Mouse (Mus musculus) embryo, embryonic 9.5 days (tissue): Measurements from ENCODE around the gene Slc25a23.
A peak's percentile ranks its signal among the peaks of the same experiment; 100 is the strongest.

Experiments
- DNase-seq: peaks from one replicate; pipeline ENCODE4 v3.0.0-alpha.2; 2017; ENCODE audit errors: extremely low spot score

Gene Slc25a23

DNA sequence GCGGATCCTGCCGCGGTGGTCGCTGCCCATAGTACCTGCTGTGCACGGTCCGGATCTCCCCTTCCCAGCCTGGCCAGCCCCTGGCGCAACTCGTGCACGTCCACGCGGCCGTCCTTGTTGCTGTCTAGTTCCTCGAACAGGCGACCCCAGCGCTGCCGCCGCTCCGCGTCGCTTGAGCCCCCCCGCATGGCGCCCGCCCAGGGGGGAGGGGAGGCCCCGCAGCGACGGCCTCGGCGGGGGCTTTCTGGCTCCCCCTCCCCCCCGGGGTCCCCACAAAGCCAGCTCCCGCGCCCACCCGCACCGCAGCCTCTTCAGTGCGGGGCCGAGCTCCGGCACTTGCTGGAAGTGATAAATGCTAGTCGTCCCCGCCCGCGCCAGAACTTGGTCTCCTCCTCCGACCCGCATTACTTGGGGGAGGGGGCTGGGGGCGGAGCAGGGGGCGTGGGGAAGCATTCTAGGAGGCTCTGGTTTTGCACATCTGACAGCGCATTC, at the start of gene Slc25a23:
Slc25a23 (minus strand) TSS at position 378 of the 492 bp plus-strand sequence.
- peak; percentile 88 for DNase-seq

DNA sequence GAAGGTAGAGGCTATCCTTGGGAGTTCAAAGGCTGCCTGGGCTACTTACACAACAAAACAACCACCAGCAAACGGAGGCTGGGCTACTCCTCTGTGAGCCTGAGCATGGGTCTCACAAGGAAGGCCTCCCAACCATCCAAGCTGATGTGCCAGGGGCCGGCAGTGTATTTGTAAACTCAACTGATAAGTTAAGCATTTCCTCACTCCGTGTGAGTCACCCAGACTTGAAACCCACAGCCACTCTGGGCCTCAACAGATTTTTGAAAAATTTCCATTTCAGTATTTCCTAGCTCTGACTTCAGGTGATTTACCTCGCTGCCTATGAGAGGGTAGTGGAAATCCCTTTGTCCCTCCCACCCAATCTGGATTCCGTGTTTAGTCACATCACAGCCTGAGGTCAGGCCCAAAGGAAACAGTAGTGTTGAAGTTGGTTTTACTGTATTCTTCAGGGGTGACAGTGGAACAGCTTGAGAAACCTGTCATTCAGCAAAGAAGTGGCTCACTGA, 49.1 kb upstream of the Slc25a23 start:
- DNase-seq, result no peak

DNA sequence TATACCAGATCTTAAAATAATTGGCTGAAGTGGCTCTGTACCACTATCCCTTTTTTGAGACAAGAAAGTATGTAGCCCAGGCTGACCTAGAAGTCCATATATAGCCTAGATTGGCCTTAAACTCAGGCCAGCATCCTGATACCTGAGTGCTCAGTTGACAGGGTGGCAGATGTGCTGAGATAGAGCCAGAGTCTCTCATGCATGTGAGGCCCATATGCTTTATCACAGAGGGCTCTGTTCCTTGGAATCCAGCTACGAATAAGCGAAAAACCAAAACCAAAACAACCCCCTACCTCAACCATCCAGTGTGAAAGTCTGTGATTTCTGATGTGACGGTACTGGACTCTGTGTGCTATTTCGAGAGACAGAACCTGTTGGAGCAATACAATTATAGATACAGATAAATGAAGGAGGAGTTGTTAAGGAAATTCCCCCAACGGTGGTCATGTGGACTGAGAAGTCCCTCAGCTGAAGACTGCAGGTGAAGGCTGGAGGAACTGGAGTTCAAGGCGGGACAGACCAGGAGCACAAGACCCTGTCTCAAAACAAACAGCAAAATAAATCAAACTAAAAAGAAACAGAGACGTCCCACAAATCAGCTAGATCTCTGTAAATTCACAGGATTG, 48.5 kb upstream of the Slc25a23 start:
- DNase-seq, result no peak

DNA sequence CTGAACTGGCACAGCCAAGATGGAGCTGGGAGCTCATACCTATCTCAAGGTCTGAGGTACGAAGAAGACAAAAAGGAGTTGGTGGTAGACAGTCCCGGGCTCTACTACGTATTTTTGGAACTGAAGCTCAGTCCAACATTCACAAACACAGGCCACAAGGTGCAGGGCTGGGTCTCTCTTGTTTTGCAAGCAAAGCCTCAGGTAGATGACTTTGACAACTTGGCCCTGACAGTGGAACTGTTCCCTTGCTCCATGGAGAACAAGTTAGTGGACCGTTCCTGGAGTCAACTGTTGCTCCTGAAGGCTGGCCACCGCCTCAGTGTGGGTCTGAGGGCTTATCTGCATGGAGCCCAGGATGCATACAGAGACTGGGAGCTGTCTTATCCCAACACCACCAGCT, 47.4 kb upstream of the Slc25a23 start:
- DNase-seq, result no peak

DNA sequence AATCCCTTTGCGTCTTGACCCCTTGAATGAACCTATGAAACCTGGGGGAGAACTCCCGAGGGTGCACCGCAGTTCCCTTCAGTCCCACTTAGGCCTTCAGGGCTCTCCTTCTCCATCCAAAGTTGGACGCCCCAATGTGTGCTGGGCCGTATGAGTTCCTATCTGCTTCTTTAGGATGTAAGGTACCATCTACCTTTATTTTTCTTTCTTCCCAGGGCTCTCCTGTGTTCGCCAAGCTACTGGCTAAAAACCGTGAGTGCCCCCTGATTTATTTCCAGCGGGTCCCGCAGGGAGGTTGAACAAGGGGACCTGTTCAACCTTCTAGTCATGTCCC, 46.3 kb upstream of the Slc25a23 start:
- DNase-seq, result no peak

DNA sequence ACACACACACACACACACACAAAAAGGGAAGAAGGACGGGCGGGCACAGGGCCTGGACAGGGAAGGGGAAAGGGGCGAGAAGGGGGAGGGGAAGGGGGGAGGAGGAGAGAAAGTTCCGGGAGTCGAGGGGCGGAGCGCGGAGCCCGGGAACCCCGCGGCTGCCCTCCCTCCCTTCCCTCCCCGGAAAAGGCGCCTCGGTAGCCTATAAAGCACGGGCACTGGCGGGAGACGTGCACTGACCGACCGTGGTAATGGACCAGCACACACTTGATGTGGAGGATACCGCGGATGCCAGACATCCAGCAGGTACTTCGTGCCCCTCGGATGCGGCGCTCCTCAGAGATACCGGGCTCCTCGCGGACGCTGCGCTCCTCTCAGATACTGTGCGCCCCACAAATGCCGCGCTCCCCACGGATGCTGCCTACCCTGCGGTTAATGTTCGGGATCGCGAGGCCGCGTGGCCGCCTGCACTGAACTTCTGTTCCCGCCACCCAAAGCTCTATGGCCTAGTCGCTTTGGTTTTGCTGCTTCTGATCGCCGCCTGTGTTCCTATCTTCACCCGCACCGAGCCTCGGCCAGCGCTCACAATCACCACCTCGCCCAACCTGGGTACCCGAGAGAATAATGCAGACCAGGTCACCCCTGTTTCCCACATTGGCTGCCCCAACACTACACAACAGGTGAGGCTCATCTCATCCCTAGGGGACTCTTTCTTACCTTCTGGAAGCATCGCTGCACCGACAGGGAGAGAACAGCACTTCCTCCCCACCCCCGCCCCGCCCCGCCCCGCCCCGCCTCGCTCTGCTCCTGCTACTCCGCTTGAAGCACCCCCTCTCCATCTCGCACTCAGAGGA, 45.7 kb upstream of the Slc25a23 start, which contains the start of gene Tnfsf9:
Tnfsf9 (plus strand) TSS at position 145 of the 854 bp plus-strand sequence.
- DNase-seq, result peak; percentile 83

DNA sequence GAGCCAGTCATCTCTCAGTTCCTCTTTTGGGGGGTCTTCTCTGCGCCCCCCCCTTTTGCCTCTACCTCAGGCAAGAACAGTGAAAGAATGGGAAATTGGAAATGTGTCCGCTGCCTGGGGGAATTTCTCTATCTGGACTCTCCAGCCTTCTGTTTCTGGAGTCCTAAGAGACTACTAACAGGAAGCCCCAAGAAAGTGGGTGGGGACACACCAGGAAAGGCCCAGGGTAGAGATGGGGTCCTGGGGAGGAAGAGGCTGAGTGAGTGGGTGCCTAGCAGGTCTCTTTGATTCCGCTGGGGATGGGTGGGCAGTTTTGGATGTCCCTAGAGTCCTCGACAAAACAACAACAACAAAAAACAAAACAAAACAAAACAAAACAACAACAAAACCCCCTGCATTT, 44.8 kb upstream of the Slc25a23 start:
- no peak for DNase-seq

DNA sequence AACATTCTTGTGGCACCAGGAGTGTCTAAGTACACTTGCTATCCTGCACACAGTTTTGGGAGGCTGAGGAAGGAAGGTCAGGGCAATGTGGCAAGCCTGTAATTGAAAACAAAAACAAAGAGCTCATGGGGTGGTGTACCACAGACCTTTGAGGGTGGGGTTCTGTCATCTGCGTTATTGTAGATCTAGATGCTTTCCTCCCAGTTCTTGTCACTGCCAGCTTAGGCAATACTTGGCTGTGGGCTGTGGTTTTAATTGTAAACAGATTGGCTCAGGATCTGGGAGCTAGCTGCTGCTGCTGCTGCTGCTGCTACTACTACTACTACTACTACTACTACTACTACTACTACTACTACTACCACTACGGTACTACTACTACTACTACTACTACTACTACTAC, 42.6 kb upstream of the Slc25a23 start:
- DNase-seq, result no peak

DNA sequence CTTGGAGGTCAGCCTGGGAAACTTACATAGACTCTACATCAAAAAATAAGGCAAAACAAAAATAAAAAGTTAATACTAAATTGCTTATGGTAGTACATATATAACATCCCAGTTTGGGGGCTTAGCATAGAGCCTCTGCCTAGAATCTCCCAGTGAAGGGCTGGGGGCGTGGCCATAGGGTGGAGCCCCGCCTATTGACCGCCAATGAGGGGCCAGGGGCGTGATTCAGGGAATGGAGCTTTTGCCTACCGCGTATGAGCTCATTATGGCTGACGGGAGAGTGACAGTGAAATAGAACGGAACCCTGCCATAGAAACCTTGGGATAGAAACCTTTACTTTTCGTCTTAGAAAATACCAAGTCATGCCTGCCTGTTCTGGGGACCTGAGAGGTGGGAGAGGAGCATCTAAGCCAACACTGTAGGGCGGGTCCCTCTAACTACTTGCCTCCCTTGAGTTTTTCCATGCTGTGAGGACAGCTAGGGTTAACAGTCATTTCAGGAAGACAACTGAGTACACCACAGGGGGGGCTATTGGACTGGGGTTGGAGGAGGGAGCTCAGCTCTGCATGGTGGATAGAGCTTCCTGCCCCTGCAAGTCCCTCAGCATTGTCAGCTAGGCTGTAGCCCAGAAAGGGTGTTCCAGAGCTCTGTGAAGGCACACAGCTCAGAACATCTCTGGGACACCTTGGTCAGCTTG, 40.1 kb upstream of the Slc25a23 start:
- peak; percentile 36 for DNase-seq

DNA sequence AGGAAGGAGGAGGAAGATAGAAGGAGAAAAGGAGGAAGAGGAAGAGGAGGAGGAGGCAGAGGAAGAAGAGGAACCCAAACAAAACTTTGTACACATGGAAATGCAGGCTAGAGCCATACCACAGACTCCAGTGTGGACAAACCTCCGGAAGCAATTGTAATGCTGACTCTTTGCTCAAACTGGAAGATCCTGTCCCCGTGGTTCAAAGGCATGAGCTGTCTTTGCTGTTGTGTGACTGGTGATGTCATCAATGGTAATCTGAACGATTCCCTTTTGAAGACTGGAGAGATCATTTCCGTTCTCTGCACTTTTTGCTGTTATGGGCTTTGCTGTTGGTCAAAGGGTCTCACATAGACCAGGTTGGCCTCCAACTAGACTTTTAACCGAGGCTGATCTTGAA, 38.7 kb upstream of the Slc25a23 start:
- no peak for DNase-seq

DNA sequence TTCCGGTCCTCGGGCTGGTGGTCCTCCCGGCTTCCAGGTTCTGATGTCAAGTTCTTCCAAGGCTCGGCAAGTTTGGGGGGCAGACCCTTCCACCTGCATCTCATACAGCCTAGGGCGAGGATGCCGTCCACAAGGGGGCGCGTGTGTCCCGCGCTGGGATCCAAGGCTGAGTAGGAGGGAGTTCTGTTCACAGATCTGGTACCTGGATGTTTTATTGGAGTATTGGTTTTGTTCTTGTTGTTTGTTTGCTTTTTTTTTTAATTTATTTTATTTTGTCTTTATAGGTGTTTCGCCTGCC, 36.9 kb upstream of the Slc25a23 start:
- DNase-seq, result peak; percentile 84

DNA sequence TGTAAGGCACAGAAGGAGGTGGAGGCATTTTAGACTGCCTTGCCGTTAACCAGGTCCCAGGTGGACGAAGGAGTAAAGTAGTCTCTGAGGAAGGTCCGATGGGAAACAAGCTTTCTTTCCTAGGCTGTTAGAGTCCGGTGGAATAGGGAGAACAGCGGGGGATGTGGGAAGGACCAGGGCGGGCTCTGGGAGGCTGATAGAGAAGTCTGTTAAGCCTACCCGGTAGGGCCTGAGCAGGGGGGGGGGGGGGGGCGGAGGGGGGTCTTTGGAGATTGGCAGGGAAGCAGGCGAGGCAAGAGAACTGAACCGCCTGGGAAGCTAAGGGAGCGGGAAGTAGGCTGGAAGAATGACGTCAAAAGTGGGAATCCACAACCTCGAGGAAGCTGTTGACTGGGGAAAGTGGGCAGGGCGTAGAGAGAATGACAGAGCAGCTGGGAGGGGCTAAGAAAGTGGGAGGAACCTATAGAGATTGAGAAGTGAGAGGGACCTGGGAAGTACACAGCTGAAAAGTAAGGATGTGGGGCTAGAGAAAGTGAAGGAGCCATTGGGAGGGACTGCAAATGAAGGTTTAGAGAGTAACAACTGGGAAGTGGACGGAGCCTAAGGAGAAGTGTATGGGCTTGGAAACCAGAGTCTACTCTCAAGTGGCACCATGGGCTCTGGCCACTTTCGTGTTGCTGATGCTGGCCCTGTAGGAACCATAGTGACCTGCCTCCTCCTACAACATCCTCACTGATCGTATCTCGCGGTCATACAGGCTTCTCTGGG, 36.4 kb upstream of the Slc25a23 start:
- peak; percentile 69 for DNase-seq

DNA sequence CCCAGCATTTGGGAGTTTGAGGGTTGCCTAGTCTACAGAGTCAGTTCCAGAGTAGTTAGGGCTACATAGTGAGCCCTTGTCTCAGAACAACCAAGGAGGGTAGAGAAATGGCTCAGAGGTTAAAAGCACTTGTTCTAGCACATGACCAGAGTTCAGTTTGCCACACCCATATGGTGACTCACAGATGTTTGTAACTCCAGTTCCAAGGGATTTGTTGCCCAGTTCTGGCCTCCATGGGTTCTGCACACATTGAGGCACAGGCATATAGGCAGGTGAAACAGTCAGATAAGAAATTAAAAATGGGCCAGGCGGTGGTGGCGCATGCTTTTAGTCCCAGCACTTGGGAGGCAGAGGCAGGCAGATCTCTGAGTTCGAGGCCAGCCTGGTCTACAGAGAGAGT, 34.6 kb upstream of the Slc25a23 start:
- DNase-seq, result no peak

DNA sequence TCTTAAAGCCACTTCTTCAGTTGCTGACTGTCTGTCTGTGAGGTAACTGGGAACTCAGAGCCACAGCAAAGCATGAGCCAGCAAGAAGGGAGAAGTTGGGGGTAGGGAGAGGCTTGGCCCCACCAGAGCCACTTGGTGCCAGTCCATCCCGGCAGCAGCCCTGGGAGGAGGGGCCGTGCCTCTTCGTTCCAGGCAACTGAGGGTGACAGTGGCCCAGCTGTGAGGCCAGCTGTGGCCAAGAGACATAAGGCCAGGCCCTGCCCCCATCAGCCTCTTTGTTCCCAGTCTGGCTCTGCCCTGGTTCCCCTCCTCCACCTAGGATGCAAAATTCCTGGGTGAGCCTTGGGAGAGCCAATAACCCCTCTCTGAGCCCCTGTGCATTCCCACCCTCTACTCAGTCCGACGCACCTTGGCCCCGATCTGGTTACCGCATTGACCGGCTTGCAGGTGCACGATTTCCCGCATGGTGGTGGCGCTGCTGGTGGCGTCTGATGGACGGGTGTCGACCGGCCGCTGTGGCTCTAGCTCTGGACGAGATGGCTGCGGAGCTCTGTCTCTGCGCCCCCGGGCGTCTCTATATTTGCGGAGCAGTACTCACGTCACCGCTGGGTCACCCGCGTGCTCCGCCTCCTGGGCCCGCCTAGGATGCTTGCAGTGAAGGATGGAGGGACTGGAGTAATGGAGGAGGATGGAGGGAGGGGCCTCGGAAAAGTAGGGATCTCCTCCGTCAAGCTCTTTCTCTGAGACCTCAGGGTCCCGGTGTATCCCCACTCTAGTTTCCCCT, 27.6 kb upstream of the Slc25a23 start, which contains the start of gene Tubb4a:
Tubb4a (minus strand) TSS at position 734 of the 784 bp plus-strand sequence.
- DNase-seq, result peak; percentile 37

DNA sequence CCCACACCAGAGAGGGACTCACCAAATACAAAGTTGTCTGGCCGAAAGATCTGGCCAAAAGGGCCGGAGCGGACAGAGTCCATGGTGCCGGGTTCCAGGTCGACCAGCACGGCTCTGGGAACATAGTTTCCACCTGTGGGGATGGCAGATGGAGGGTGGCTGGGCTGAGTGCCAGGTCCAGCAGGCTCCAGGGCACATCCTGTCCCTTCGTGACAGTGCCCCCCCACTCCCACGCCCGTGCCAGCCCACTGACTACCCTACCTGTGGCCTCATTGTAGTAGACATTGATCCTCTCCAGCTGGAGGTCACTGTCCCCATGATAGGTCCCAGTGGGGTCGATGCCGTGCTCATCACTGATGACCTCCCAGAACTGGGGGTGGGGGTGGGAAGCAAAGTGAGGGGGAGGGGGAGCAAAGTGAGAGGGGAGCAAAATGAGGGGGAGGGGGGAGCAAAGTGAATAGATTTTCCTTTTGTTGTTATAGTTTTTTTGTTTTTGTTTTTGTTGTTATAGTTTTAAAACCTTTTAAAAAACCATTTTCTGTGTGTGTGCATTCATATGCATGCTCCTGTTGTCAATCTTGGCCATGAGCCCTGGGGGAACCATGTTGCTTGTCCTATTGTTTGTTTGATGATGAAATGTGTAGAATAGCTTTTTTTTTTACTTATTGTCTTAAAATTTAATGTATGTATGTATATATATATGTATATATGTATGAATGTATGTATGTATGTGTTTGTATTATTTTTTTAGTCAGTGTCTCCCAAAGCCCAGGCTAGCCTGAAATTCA, 26.5 kb upstream of the Slc25a23 start:
- DNase-seq, result no peak

DNA sequence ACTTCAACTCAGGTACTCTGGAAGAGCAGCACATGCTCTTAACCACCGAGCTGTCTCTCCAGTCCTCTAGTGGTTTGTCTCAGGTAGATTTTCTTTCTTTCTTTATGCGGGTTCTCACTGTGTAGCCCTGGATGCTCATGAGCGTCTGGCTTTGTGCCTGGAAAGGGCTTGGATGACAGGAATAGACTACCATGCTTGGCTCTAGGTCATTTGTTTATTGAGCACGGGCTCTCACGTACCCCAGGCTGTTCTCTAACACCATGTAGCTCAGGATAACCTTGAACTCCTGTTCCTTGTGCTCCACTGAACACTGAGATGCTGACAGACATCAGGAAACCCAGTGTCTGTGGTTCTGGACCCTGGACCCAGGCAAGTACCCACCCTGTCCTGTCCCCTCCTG, 22.8 kb upstream of the Slc25a23 start:
- no peak for DNase-seq

DNA sequence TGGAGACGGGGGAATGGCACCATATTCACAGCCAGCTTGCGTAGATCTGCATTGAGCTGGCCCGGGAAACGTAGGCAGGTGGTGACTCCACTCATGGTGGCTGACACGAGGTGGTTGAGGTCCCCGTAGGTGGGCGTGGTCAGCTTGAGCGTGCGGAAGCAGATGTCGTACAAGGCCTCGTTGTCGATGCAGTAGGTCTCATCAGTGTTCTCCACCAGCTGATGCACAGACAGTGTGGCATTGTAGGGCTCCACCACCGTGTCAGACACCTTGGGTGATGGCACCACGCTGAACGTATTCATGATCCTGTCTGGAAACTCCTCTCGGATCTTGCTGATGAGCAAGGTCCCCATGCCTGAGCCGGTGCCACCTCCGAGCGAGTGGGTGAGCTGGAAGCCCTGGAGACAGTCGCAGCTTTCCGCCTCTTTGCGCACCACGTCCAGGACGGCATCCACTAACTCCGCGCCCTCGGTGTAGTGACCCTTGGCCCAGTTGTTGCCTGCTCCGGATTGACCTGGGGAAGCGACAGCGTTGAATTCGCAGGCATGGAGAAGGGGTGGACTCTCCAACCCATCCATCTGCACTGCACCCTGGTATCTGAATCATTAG, 21.7 kb upstream of the Slc25a23 start:
- DNase-seq, result no peak

DNA sequence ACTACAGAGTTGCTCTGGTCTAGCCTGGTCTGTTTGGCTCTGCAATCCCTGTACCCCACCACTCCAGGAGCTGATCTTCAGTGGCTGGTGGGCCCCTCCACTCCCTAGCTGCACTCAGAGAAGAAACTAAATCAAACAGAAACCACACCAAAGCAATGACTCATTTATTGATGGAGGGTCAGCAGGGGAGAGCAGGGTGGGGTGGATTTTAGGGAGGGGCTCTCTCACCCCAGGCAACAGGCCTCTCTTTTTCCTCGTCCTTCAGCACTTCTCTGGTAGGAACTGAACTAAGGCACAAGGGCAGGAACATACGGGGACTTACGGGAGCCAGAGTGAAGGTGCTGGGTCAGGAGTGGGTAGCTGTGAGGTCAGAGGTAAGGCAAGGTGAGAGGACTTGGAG, 20.3 kb upstream of the Slc25a23 start:
- DNase-seq, result no peak

DNA sequence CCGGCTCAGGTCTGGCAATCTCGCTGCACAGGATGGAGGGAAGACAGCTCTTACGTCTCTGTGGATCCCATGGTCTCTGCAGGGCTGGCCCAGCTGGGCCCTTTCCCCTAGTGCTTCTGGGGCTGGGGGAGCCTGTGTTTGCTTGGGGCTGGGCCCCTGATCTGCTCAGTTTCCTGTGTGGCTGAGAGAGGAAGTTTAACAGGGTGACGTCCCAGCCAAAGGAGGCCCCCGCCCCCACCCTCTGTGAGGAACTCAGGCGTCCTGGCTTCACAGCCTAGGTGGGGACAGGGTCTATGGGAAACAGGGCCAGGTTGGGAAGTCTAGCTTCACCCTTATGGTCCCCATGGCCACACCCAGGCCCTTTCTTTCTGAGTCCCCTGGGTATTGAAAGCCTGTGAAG, 18.7 kb upstream of the Slc25a23 start, which contains the start of gene Dennd1c:
Dennd1c (minus strand) TSS at position 179 of the 400 bp plus-strand sequence.
- DNase-seq, result no peak

DNA sequence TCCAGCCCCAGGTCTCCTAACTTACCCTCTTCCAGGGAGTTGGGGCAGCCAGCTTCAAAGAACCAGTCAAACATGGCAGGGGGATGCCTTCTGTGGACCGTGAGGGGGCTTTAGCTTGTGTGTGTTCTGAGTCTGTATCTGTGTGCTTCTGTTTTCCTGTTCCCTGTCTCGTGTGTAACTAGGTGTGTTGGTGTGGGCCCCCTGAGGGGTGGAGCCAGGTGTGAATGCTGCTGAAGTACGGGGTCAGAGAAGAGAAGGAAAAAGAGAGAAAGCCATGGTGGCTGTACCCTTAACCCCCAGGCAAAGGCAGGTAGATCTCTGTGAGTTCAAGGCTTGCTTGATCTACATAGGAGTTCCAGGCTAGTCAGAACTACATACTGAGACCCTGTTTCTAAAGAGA, 17.3 kb upstream of the Slc25a23 start:
- no peak for DNase-seq
